Mouse (Mus musculus) embryonic facial prominence, embryonic 13.5 days (tissue): ENCODE results near the gene Mapkap1. TPM values are rescaled to one million over a fixed set of nuclear protein-coding genes. Genes with fewer than 3 reads are reported as not detected.
"Not testable (repeated sequence)": the region's sequence is repeated elsewhere in the genome, so short reads cannot be mapped to it uniquely, and the experiment has no call there.

Experiments
- ATAC-seq: fragments of 200-750 bp; cut with Nextera tagmentation; 2 replicates; pipeline ENCODE4 v1.8.0; 2017; ENCODE audit warnings: low read depth; ENCODE audit not compliant: insufficient number of reproducible peaks, insufficient read depth, low FRiP score, low TSS enrichment
- H3K27ac ChIP-seq: fragments of 300-500 bp; sonication (generic); 2 replicates; pipeline ENCODE4 v1.5.1; 2015; ENCODE audit warnings: moderate library complexity, mild to moderate bottlenecking, inconsistent platforms
- H3K27me3 ChIP-seq: fragments of 300-500 bp; sonication (generic); 2 replicates; pipeline ENCODE4 v1.6.1; 2015; ENCODE audit warnings: mild to moderate bottlenecking, inconsistent platforms
- H3K36me3 ChIP-seq: fragments of 300-500 bp; sonication (generic); 2 replicates; pipeline ENCODE4 v1.6.1; 2015; ENCODE audit warnings: mild to moderate bottlenecking, inconsistent platforms
- H3K4me1 ChIP-seq: fragments of 300-500 bp; sonication (generic); 2 replicates; pipeline ENCODE4 v1.6.1; 2015; ENCODE audit warnings: inconsistent platforms
- H3K4me2 ChIP-seq: fragments of 300-500 bp; sonication (generic); 2 replicates; pipeline ENCODE4 v1.6.1; 2015; ENCODE audit warnings: moderate library complexity, mild to moderate bottlenecking, inconsistent platforms
- H3K4me3 ChIP-seq: fragments of 300-500 bp; sonication (generic); 2 replicates; pipeline ENCODE4 v1.5.1; 2015; ENCODE audit warnings: mild to moderate bottlenecking, inconsistent platforms
- H3K9ac ChIP-seq: fragments of 300-500 bp; sonication (generic); 2 replicates; pipeline ENCODE4 v1.6.1; 2015; ENCODE audit warnings: mild to moderate bottlenecking, inconsistent platforms
- H3K9me3 ChIP-seq: fragments of 300-500 bp; sonication (generic); 2 replicates; pipeline ENCODE4 v1.6.1; 2016; ENCODE audit warnings: inconsistent platforms
- WGBS: fragments of 180-500 bp; shearing (Covaris S2); methylation state at CpG from one replicate; pipeline ENCODE4 v1.1.7; 2015; ENCODE audit warnings: mixed read lengths; 5-methylcytosine and 5-hydroxymethylcytosine counted together
- polyA plus RNA-seq: library from polyadenylated mRNA; unstranded; fragments of >200 nt; fragmentation: Nextera tagmentation; extraction: Ambion mirVana; gene quantifications from 2 replicates; pipeline ENCODE4 v1.2.1, GENCODE M21; 2015

Mapkap1 gene
- polyA plus RNA-seq, 1 experiment from 2014 or later: 106 TPM

- no peak for ATAC-seq
- H3K9me3 ChIP-seq: no peaks in the 10 kb centered on the region
- H3K27ac ChIP-seq: no peak overlapping the region
Measured at GRCm38 (mm10) chr2:34448756-34449155, 42.2 kb downstream of the Mapkap1 start.

DNA sequence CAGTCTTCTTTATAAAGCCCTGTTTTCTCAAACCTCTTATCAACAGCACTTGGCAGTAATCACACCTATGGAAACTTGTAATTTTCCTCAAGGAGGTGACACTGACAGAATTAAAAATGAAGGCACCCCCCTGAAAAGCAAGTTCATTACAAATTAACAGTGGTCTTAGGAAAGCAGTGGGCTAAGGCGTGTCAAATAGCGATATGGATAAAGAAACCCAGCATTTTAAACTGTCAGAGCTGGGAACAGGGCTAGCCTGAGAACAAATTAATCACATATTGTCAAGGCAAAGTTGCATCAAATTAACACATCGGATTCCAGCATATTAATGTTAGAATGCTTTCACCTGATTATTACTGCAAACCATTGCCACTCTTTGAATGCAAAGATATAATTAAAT is 55.9 kb downstream of the Mapkap1 start:
- Histone ChIP-seq H3K27me3 (no peaks in the 10 kb centered on the region), H3K9ac (no peak overlapping the region), H3K4me2 (no peak overlapping the region), H3K27ac (no peak overlapping the region), H3K4me1 (no peaks in the 10 kb centered on the region), H3K4me3 (no peak overlapping the region), H3K9me3 (no peaks in the 10 kb centered on the region), H3K36me3 (no peaks in the 10 kb centered on the region)
- WGBS: 83% methylated on average over 3 of the region's 3 CpGs
- no peak for ATAC-seq

More at GRCm38 (mm10) chr2:34448756-34449155, 42.2 kb downstream of the Mapkap1 start:
- H3K27me3 ChIP-seq: no peaks in the 10 kb centered on the region
- peaks cover 9% of the 10 kb centered on the region; the same call in 1 of the 2 replicates for H3K4me1 ChIP-seq
- no peak overlapping the region for H3K4me2 ChIP-seq
- H3K36me3 ChIP-seq: peaks cover 28% of the 10 kb centered on the region
- no peak overlapping the region for H3K4me3 ChIP-seq
- H3K9ac ChIP-seq: no peak overlapping the region
- 50% methylated on average over 4 of the region's 4 CpGs for WGBS

DNA sequence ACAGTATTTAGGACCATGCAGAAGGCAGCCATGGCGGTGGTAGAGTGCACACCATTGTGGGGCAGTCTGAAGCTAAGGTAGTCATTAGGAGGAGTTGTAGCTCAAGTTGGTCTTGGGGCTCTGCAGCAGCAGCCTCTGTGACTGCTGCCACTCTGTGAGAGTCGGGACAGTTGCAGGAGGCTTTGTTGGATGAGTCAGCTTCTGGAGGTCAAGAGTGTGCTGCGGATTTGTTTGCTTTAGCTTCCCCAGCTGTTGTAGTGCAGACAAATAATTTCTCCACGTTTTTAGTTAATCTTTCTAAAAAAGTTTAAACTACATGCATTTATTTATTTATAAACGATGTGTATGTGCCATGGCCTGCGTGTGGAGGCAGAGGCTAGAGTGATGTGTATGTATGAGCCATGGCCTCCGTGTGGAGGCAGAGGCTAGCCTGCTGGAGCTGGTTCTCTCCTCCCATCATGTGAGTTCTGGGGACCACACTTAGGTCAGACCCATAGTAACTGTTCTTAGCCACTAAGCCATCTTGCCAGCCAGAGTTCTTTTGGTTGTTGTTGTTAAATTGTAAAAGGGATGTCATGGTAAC is 62.1 kb downstream of the Mapkap1 start:
- Histone ChIP-seq H3K4me3 (no peak overlapping the region), H3K9me3 (no peaks in the 10 kb centered on the region), H3K4me1 (peaks cover 4% of the 10 kb centered on the region; the same call in 1 of the 2 replicates), H3K27me3 (no peaks in the 10 kb centered on the region), H3K9ac (no peak overlapping the region), H3K27ac (no peak overlapping the region), H3K36me3 (no peaks in the 10 kb centered on the region), H3K4me2 (no peak overlapping the region)
- 74% methylated on average over 7 of the region's 7 CpGs for WGBS
- no peak for ATAC-seq

DNA sequence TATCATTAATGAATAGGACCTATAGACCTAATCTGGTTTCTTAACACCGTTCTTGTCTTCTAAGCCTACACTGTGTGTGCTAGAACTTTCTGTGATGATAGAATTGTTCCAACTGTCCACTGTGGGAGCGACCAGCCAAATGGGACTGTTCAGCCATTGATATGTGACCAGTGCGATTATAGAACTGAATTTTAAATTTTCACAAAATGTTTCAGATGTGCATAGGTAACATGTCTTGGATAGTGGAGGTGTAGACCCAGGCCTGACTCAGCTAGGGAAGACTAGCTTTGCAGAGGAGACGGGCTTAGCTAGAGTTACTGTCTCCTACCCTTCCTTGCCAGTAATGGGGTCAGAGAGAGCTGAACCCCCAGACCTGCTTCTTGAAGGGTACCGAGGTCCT is 62.8 kb downstream of the Mapkap1 start:
- 92% methylated on average over 5 of the region's 5 CpGs for WGBS
- no peak for ATAC-seq

GRCm38 (mm10) chr2:34473775-34474174 is 67.2 kb downstream of the Mapkap1 start:
- Histone ChIP-seq H3K36me3 (no peaks in the 10 kb centered on the region), H3K4me2 (no peak overlapping the region), H3K9me3 (no peaks in the 10 kb centered on the region), H3K4me1 (peaks cover 14% of the 10 kb centered on the region), H3K27me3 (no peaks in the 10 kb centered on the region), H3K27ac (no peak overlapping the region), H3K4me3 (no peak overlapping the region), H3K9ac (no peak overlapping the region)
- 80% methylated on average over 3 of the region's 3 CpGs for WGBS
- ATAC-seq: no peak

More for the DNA sequence above, 62.8 kb downstream of the Mapkap1 start:
- Histone ChIP-seq H3K4me3 (no peak overlapping the region), H3K4me2 (no peak overlapping the region), H3K9ac (no peak overlapping the region), H3K27ac (no peak overlapping the region), H3K4me1 (peaks cover 4% of the 10 kb centered on the region; the same call in 1 of the 2 replicates), H3K36me3 (no peaks in the 10 kb centered on the region), H3K9me3 (no peaks in the 10 kb centered on the region), H3K27me3 (no peaks in the 10 kb centered on the region)

DNA sequence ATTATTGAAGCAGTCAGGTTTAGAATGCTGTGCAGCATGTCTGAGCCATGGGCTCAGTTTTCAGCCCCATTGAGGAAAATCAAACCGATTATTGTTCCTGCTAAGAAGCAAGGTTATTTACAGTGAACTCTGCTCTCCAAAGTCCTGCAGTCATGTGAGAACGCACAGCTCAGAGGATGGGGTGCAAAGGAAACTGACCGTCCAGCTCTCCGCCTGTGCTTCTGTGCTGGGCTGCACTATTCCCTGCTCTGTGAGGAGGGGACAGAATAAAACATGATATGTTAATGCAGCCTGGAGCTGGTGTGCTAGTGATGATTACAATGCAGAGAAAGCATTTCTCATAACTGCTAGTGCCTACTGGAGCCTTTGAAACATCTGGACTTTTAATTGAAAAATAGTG is 74.8 kb downstream of the Mapkap1 start:
- Histone ChIP-seq H3K36me3 (no peaks in the 10 kb centered on the region), H3K9me3 (no peaks in the 10 kb centered on the region), H3K4me1 (peaks cover 17% of the 10 kb centered on the region), H3K27ac (no peak overlapping the region), H3K4me3 (no peak overlapping the region), H3K4me2 (no peak overlapping the region), H3K27me3 (no peaks in the 10 kb centered on the region), H3K9ac (no peak overlapping the region)
- WGBS: 50% methylated on average over 4 of the region's 4 CpGs
- no peak for ATAC-seq

DNA sequence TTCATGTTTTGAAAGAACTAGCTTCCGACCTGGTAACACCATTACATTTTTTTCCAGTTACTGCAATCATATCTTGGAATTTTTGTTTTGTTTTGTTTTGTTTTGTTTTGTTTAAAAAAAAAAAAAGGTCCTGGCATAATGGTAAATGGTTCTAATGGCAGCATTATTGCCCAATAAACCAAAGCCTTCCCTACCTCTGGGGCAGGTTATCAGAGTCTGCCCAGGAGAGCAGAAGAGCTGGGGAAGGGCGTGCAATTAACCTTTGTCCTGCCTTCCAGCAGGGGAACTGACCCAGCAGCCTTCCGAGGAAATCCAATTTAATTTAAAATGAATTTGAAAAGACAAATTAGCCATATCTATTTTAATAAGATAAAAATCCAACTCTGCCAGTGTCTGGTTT is 75.5 kb downstream of the Mapkap1 start:
- no peaks in the 10 kb centered on the region for H3K27me3 ChIP-seq
- no peaks in the 10 kb centered on the region for H3K36me3 ChIP-seq
- ATAC-seq: no peak
- H3K4me1 ChIP-seq: peaks cover 15% of the 10 kb centered on the region
- H3K9ac ChIP-seq: no peak overlapping the region
- no peak overlapping the region for H3K4me3 ChIP-seq
- WGBS: 42% methylated on average over 3 of the region's 3 CpGs
- H3K9me3 ChIP-seq: no peaks in the 10 kb centered on the region
- H3K27ac ChIP-seq: no peak overlapping the region
- H3K4me2 ChIP-seq: no peak overlapping the region

DNA sequence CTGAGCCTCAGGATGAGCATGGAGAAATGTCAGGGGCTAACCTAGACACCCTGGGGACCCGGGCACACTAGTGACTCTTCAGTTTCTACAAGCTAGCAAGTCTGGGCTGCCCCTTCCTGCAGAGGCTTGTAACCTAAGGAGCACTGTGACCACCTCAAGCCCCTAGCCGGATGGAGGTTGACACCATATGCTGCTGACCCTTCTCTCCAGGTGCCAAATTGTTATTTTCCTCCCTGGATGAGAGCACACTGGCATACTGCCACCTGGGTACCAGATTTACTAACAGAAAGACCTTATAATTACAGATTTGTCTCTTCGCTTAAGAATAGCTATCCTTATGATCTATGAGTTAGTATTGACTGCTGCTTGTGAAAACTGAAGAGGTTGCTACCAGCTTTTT is 76.0 kb downstream of the Mapkap1 start:
- H3K27me3 ChIP-seq: no peaks in the 10 kb centered on the region
- no peaks in the 10 kb centered on the region for H3K9me3 ChIP-seq
- H3K4me2 ChIP-seq: no peak overlapping the region
- H3K9ac ChIP-seq: no peak overlapping the region
- peaks cover 11% of the 10 kb centered on the region for H3K4me1 ChIP-seq
- no peaks in the 10 kb centered on the region for H3K36me3 ChIP-seq
- WGBS: 60% methylated on average over 3 of the region's 3 CpGs
- H3K4me3 ChIP-seq: no peak overlapping the region
- H3K27ac ChIP-seq: no peak overlapping the region
- no peak for ATAC-seq

DNA sequence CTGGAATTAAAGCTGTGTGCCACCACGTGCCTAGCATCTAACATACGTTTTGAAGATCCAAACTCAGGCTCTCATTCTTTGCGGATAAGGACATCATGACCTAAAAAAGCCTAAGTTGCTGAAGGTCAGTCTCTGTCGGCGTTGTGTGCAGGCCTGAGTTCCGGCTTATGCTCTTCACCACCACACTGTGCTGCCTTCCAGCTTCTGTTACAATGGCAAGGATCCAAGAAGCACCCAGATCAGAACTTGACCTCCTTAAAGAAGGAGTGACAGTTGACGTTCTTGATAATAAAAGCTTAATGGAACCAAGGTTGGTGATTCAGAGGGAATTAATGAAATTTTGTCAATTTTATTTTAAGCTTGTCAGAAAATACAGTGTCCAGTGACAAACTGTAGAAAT is 80.7 kb downstream of the Mapkap1 start:
- Histone ChIP-seq H3K9ac (no peak overlapping the region), H3K27ac (no peak overlapping the region), H3K4me2 (no peak overlapping the region), H3K27me3 (no peaks in the 10 kb centered on the region), H3K9me3 (no peaks in the 10 kb centered on the region), H3K4me1 (0 out of 2 replicates have a peak, but pooled peaks cover 5% of the 10 kb centered on the region), H3K36me3 (no peaks in the 10 kb centered on the region), H3K4me3 (no peak overlapping the region)
- 86% methylated on average over 7 of the region's 7 CpGs for WGBS
- ATAC-seq: no peak

GRCm38 (mm10) chr2:34503975-34504730 is 97.6 kb downstream of the Mapkap1 start:
- Histone ChIP-seq H3K36me3 (peaks cover 8% of the 10 kb centered on the region), H3K4me2 (no peak overlapping the region)
- 23% methylated on average over 3 of the region's 3 CpGs for WGBS

GRCm38 (mm10) chr2:34506162-34506561 is 99.6 kb downstream of the Mapkap1 start:
- H3K4me2 ChIP-seq, H3K36me3 ChIP-seq, H3K9ac ChIP-seq, H3K27ac ChIP-seq, H3K27me3 ChIP-seq, H3K4me1 ChIP-seq, H3K9me3 ChIP-seq, ATAC-seq, H3K4me3 ChIP-seq: not testable (repeated sequence)
- WGBS: 94% methylated on average over 2 of the region's 2 CpGs

More at GRCm38 (mm10) chr2:34503975-34504730, 97.6 kb downstream of the Mapkap1 start:
- Histone ChIP-seq H3K27ac (peak overlapping the region; percentile 62; the same call in 1 of the 2 replicates), H3K4me1 (peaks cover 5% of the 10 kb centered on the region), H3K4me3 (no peak overlapping the region), H3K9me3 (no peaks in the 10 kb centered on the region), H3K9ac (no peak overlapping the region), H3K27me3 (no peaks in the 10 kb centered on the region)
- no peak for ATAC-seq

DNA sequence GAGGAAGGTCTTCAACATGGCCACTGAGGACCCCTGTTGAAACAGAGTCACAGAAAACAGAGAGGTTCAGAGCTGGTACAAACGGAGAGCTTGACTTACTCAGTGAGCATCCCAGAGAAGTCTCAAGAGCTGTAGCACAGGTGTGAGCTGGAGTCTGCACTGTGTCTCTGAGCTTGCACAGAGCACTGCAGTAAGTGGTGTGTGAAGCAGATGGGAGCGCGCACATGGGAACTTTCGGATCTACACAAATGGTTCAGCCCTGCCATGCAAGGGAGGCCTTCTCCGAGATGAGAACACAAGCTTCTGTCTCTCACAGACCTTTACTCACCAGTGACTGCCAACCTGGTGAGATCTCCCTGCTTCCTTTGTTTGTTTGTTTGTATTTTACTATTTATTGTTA is 103.3 kb downstream of the Mapkap1 start:
- H3K27me3 ChIP-seq: no peaks in the 10 kb centered on the region
- no peaks in the 10 kb centered on the region for H3K36me3 ChIP-seq
- H3K27ac ChIP-seq: no peak overlapping the region
- H3K4me1 ChIP-seq: no peaks in the 10 kb centered on the region
- H3K9ac ChIP-seq: no peak overlapping the region
- H3K4me2 ChIP-seq: no peak overlapping the region
- no peaks in the 10 kb centered on the region for H3K9me3 ChIP-seq
- no peak for ATAC-seq
- WGBS: 90% methylated on average over 5 of the region's 5 CpGs
- no peak overlapping the region for H3K4me3 ChIP-seq
